Mouse (Mus musculus) CH12.LX (cell line): ENCODE measurements around the gene Sult6b1. TPM values are rescaled to one million over a fixed set of nuclear protein-coding genes. Genes with fewer than 3 reads are reported as not detected.

Source experiments
- DNase-seq: peaks from one replicate; pipeline ENCODE4 v3.0.0-alpha.2; 2013; ENCODE audit errors: extremely low read depth
- H3K27ac ChIP-seq: 2 replicates; pipeline ENCODE4 v1.5.1; 2012; ENCODE audit warnings: low read depth, mild to moderate bottlenecking, control low read depth, moderate library complexity; ENCODE audit not compliant: insufficient read depth
- H3K27me3 ChIP-seq: replicated peaks from 2 replicates; pipeline ENCODE3; 2012; ENCODE audit warnings: inconsistent platforms
- H3K36me3 ChIP-seq, 2 experiments: replicated peaks in 1 of 2; 2 replicates each; pipeline versions ENCODE3 to v1.6.1; 2012; ENCODE audit warnings: inconsistent platforms in 1 of 2, low read length in 1 of 2, mild to moderate bottlenecking in 1 of 2, mixed read lengths in 1 of 2, moderate library complexity in 1 of 2; ENCODE audit not compliant: control insufficient read depth in 1 of 2, insufficient read depth in 1 of 2
- H3K4me1 ChIP-seq, 2 experiments: 2 replicates each; pipeline ENCODE4 v1.6.1; 2012; ENCODE audit warnings: inconsistent platforms in 1 of 2, moderate library complexity in 1 of 2; ENCODE audit not compliant: insufficient read depth in 2 of 2, control insufficient read depth in 1 of 2
- H3K4me2 ChIP-seq: 2 replicates; pipeline ENCODE4 v1.6.1; 2012; ENCODE audit warnings: low read depth, mild to moderate bottlenecking, control low read depth; ENCODE audit not compliant: poor library complexity, insufficient read depth, severe bottlenecking
- H3K4me3 ChIP-seq, 3 experiments: fragments of 150-350 bp in 1 of 3; sonication (generic) in 1 of 3; replicated peaks in 1 of 3; 2 replicates each; pipeline versions ENCODE3 to v1.5.1; 2011 to 2012; ENCODE audit warnings: low read depth in 2 of 3, low read length in 2 of 3, mild to moderate bottlenecking in 2 of 3, moderate library complexity in 2 of 3, control low read depth in 1 of 3, improper control_type of control experiment in 1 of 3, inconsistent platforms in 1 of 3, mixed read lengths in 1 of 3; ENCODE audit not compliant: poor library complexity in 1 of 3
- H3K79me2 ChIP-seq: replicated peaks from 2 replicates; pipeline ENCODE4 v1.6.1; 2012; ENCODE audit warnings: mild to moderate bottlenecking, moderate library complexity; ENCODE audit not compliant: control insufficient read depth, poor library complexity, insufficient read depth, severe bottlenecking; ENCODE audit errors: extremely low read depth
- H3K9ac ChIP-seq: 2 replicates; pipeline ENCODE4 v1.6.1; 2012; ENCODE audit warnings: low read depth, mild to moderate bottlenecking, control low read depth, moderate library complexity; ENCODE audit not compliant: insufficient read depth
- H3K9me3 ChIP-seq: replicated peaks from 2 replicates; pipeline ENCODE3; 2012; ENCODE audit warnings: low read length, inconsistent platforms, mixed read lengths
- CHD1 ChIP-seq: IDR thresholded peaks from 2 replicates; pipeline ENCODE4 v1.6.1; 2012; ENCODE audit warnings: low read depth, low read length, improper control_type of control experiment, inconsistent platforms
- CTCF ChIP-seq, 2 experiments: IDR thresholded peaks in 1 of 2; conservative IDR thresholded peaks in 1 of 2; 2 replicates each; pipeline ENCODE4 v1.5.1; 2011 to 2012; ENCODE audit warnings: low read depth in 2 of 2, low read length in 2 of 2, improper control_type of control experiment in 1 of 2, inconsistent platforms in 1 of 2, mild to moderate bottlenecking in 1 of 2, moderate library complexity in 1 of 2
- E2F4 ChIP-seq: IDR thresholded peaks from 2 replicates; pipeline ENCODE4 v1.6.1; 2011; ENCODE audit warnings: low read depth, low read length, improper control_type of control experiment; ENCODE audit not compliant: insufficient replicate concordance
- ELF1 ChIP-seq: IDR thresholded peaks from 2 replicates; pipeline ENCODE4 v1.6.1; 2014; ENCODE audit warnings: low read depth, mild to moderate bottlenecking, inconsistent platforms, low read length, improper control_type of control experiment
- EP300 ChIP-seq: IDR thresholded peaks from 2 replicates; pipeline ENCODE4 v1.6.1; 2011; ENCODE audit warnings: low read length, improper control_type of control experiment
- HCFC1 ChIP-seq: IDR thresholded peaks from 2 replicates; pipeline ENCODE4 v1.6.1; 2012; ENCODE audit warnings: low read depth, mild to moderate bottlenecking, inconsistent platforms, low read length, improper control_type of control experiment
- IRF4 ChIP-seq: IDR thresholded peaks from 2 replicates; pipeline ENCODE4 v1.6.1; 2014; ENCODE audit warnings: low read depth, mild to moderate bottlenecking, inconsistent platforms, low read length, improper control_type of control experiment
- MAFK ChIP-seq: IDR thresholded peaks from 2 replicates; pipeline ENCODE4 v1.6.1; 2011; ENCODE audit warnings: low read length, improper control_type of control experiment; ENCODE audit not compliant: insufficient replicate concordance
- MAX ChIP-seq: IDR thresholded peaks from 2 replicates; pipeline ENCODE4 v1.6.1; 2011; ENCODE audit warnings: low read length, improper control_type of control experiment
- MAZ ChIP-seq: IDR thresholded peaks from 2 replicates; pipeline ENCODE4 v1.6.1; 2012; ENCODE audit warnings: low read depth, mild to moderate bottlenecking, inconsistent platforms, low read length, improper control_type of control experiment, moderate library complexity
- POLR2A ChIP-seq: IDR thresholded peaks from 2 replicates; pipeline ENCODE4 v1.6.1; 2011; ENCODE audit warnings: low read depth, mild to moderate bottlenecking, improper control_type of control experiment, low read length
- RAD21 ChIP-seq: IDR thresholded peaks from 2 replicates; pipeline ENCODE4 v1.6.1; 2011; ENCODE audit warnings: low read depth, mild to moderate bottlenecking, low read length, improper control_type of control experiment, moderate library complexity
- SIN3A ChIP-seq: IDR thresholded peaks from 2 replicates; pipeline ENCODE4 v1.6.1; 2012; ENCODE audit warnings: low read length, improper control_type of control experiment, inconsistent platforms
- SMC3 ChIP-seq: IDR thresholded peaks from 2 replicates; pipeline ENCODE4 v1.6.1; 2011; ENCODE audit warnings: low read depth, low read length, improper control_type of control experiment
- USF1 ChIP-seq: IDR thresholded peaks from 2 replicates; pipeline ENCODE4 v1.6.1; 2014; ENCODE audit warnings: low read depth, mild to moderate bottlenecking, inconsistent platforms, low read length, improper control_type of control experiment
- USF2 ChIP-seq: conservative IDR thresholded peaks from 2 replicates; pipeline ENCODE4 v1.6.1; 2011; ENCODE audit warnings: low read depth, low read length, improper control_type of control experiment
- ZMIZ1 ChIP-seq: IDR thresholded peaks from 2 replicates; pipeline ENCODE4 v1.6.1; 2012; ENCODE audit warnings: low read depth, mild to moderate bottlenecking, inconsistent platforms, low read length, improper control_type of control experiment
- dilution Hi-C: fragments of 300-500 bp; cut with MboI; formaldehyde crosslinking; loops from 2 replicates; pipeline ENCODE4 v1.14.3; 2020; ENCODE audit warnings: low sequenced_read_pairs; ENCODE audit not compliant: extremely low pct_unique_long_range_greater_than_20kb, extremely low pct_ligation_motif_present
- in situ Hi-C: fragments of 300-500 bp; cut with MboI; formaldehyde crosslinking; loops from 3 replicates; pipeline ENCODE4 v1.14.3; 2019; ENCODE audit warnings: low sequenced_read_pairs, low pct_ligation_motif_present, low pct_unique_long_range_greater_than_20kb, mixed read lengths
- polyA plus RNA-seq: library from polyadenylated mRNA; unstranded; fragments of >175 nt; gene quantifications from 2 replicates; pipeline ENCODE4 v1.2.1, GENCODE M21; 2012; ENCODE audit warnings: low read depth; ENCODE audit not compliant: insufficient read length
- total RNA-seq, 2 experiments: library from RNA; depleted of rRNA; stranded (reverse); fragments of 300-350 nt in 1 of 2; fragments of >200 nt in 1 of 2; gene quantifications; 2 replicates each; pipeline ENCODE4 v1.2.3; 2012 to 2014

The Sult6b1 gene
- total and polyA plus RNA-seq, 3 experiments: 0.34 to 0.46 TPM; not detected in 1

- H3K4me3 ChIP-seq: no peak overlapping the region
- in situ Hi-C loops: no loop called here
- dilution Hi-C loops: no loop called here
Measured at GRCm38 (mm10) chr17:78942579-78942978, 35.8 kb upstream of the Sult6b1 start.

GRCm38 (mm10) chr17:78938927-78939326 lies 32.1 kb upstream of the Sult6b1 start:
- no peaks in the 10 kb centered on the region for H3K27me3 ChIP-seq
- peaks cover 33 to 55% of the 10 kb centered on the region in 2 experiments for H3K36me3 ChIP-seq
- dilution Hi-C loops (no loop called here), in situ Hi-C loops (no loop called here)
- peaks cover 4 to 27% of the 10 kb centered on the region in 2 experiments for H3K4me1 ChIP-seq
- peaks cover 29% of the 10 kb centered on the region for H3K79me2 ChIP-seq
- no peak for TF ChIP-seq EP300
- TF ChIP-seq CTCF (conservative IDR thresholded peaks at IDR 0.05 in 1 of 2, IDR thresholded peaks at IDR 0.05 in 1 of 2; ENCODE audit: low read depth in 2 of 2, low read length in 2 of 2): no peak
- no peak for TF ChIP-seq ELF1
- TF ChIP-seq SMC3: no peak
- TF ChIP-seq HCFC1: no peak
- no peak for TF ChIP-seq POLR2A
- no peak overlapping the region for H3K27ac ChIP-seq
- DNase-seq: no peak
- H3K9ac ChIP-seq: no peak overlapping the region
- H3K4me2 ChIP-seq: no peak overlapping the region
- no peaks in the 10 kb centered on the region for H3K9me3 ChIP-seq
- H3K4me3 ChIP-seq: no peak overlapping the region

More at GRCm38 (mm10) chr17:78942579-78942978, 35.8 kb upstream of the Sult6b1 start:
- Histone ChIP-seq H3K4me2 (no peak overlapping the region), H3K9me3 (no peaks in the 10 kb centered on the region), H3K36me3 (peaks cover 38 to 66% of the 10 kb centered on the region in 2 experiments), H3K9ac (no peak overlapping the region), H3K79me2 (peaks cover 3% of the 10 kb centered on the region; the same call in 1 of the 2 replicates), H3K27ac (no peak overlapping the region), H3K27me3 (no peaks in the 10 kb centered on the region), H3K4me1 (peaks cover 0 to 7% of the 10 kb centered on the region in 2 experiments; a peak in 2 of 4 replicates)
- TF ChIP-seq RAD21 (no peak), POLR2A (no peak), ZMIZ1 (no peak), IRF4 (no peak), CHD1 (no peak), MAFK (no peak), SIN3A (no peak), E2F4 (no peak), MAX (no peak), USF2 (no peak), USF1 (no peak), MAZ (no peak)
- no peak for DNase-seq
